ENCODE assay signal across 8 mouse cellular contexts in the genomic region with DNA sequence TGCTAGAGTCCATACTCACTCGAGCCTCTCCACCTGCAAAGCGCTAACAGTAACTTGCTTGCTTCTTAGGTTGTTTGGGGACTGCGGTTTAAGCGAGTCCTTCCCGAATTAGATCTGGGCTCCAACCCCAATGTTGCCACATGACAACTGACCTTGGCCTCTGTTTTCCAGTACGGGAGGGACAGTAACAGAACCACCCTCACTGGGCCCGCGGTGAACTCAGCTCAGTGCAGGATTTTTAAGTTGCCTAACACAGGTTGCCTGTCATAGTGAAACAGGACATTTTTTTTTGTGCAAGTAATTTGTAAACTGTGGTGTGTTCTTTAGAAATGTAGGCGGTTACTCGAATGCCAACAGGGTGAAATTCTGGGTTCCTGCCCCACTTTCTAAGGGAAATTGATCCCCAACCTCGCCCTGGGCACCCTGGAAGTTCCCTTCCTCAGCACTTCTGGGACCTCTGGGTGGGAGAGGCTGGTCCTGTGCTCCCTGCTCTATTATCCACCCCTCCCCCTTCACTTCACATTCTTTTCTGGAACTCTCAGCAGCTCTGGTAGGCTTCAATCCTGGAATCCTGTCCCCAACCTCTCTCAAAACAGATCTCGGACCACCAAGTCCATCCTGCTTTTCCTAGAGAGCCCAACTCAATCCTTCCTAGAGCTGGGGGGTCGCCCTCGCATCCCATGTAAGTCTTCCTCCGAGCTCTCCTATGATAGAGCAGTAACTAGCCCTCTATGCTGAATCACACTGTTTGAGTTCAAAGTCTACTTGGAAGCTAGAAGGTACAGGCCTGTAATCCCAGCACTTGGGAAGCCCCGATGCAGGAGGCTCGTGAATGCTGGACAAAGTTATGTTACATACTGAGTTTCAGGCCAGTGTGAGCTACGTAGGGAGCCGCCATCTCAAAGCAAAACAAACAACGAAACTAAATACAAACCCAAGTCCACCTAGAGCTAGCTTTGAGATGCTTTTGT. TPM values are rescaled to one million over a fixed set of nuclear protein-coding genes. Genes with fewer than 3 reads are reported as not detected.
DNase-seq lines count a peak whose midpoint lies in the region; ATAC-seq and TF ChIP-seq lines count a peak whose summit lies in the region.

No protein-coding gene starts in this region.

- intact Hi-C loops in left cerebral cortex, postnatal 10 days (cut with DNase I) = no loop called here

- no peak overlapping the region for H3K9ac ChIP-seq in intestine, postnatal 0 days (ENCODE audit: low read depth, low read length)

- H3K27ac ChIP-seq in intestine, postnatal 0 days (ENCODE audit: low read depth, low read length) = peak overlapping the region; percentile 71

- H3K4me1 ChIP-seq in intestine, postnatal 0 days (replicated peaks; ENCODE audit: control insufficient read depth, insufficient read depth, low read length) = peaks cover 6% of the 10 kb centered on the region; the same call in 1 of the 2 replicates

- H3K9me3 ChIP-seq in intestine, postnatal 0 days (ENCODE audit: control insufficient read depth) = no peaks in the 10 kb centered on the region

- no peaks in the 10 kb centered on the region for H3K36me3 ChIP-seq in intestine, postnatal 0 days (ENCODE audit: control insufficient read depth, insufficient read depth)

- WGBS in intestine, postnatal 0 days = 43% methylated on average over 20 of the region's 20 CpGs

- peak; percentile 54 for ATAC-seq in intestine, postnatal 0 days

- no peak for TF ChIP-seq CTCF in intestine, postnatal 0 days (IDR thresholded peaks at IDR 0.05; ENCODE audit: low read depth)

- peak; percentile 37 to 67 for DNase-seq in spleen, postnatal 10 days (ENCODE audit: low spot score in 2 of 2)
- no peak for DNase-seq in spleen, postnatal 36 days (ENCODE audit: low spot score in 2 of 2)
- peak; percentile 52 to 64 for DNase-seq in gastrocnemius, adult 8-10 months (ENCODE audit: low spot score in 2 of 2)
- peak; percentile 27 for DNase-seq in lung, postnatal 10 days
- no peak for DNase-seq in natural killer cell, adult 2 months (ENCODE audit: low spot score in 2 of 2)
- no peak for DNase-seq in cerebellum, postnatal 10 days
- DNase-seq in left cerebral cortex, postnatal 10 days (ENCODE audit: extremely low spot score in 1 of 2, low spot score in 2 of 2) = no peak

- H3K4me2 ChIP-seq in intestine, postnatal 0 days (replicated peaks; ENCODE audit: low read depth) = peak overlapping the region; percentile 84

- no peak overlapping the region for H3K4me3 ChIP-seq in intestine, postnatal 0 days (ENCODE audit: low read depth, low read length)

- H3K27me3 ChIP-seq in intestine, postnatal 0 days (replicated peaks; ENCODE audit: control insufficient read depth, insufficient read depth, low read length) = no peaks in the 10 kb centered on the region

RNA-seq across cellular contexts. Expression of gene Wdr26, which starts 46.1 kb away (rescaled TPM):
- total RNA-seq in gastrocnemius, adult 8-10 months (2022) = 100 to 1,000 TPM in 1 of 4 experiments, 10 to 100 TPM in 3; 91.5 to 100 (median 92.8) TPM
- polyA plus RNA-seq in intestine, postnatal 0 days (2015; fragmentation: Nextera tagmentation; extraction: Ambion mirVana) = 29.3 and 32.8 TPM in 2 replicates
- total RNA-seq in left cerebral cortex, postnatal 10 days (2021) = 100 to 1,000 TPM; 126 to 131 TPM

Comparison
In these comparisons a context has a peak if more than half of its experiments do, and no peak if none do; other contexts are left out.
1. DNase-seq: peak in spleen, postnatal 10 days (2 of 2), gastrocnemius, adult 8-10 months (2 of 2) and lung, postnatal 10 days (single experiment); none in spleen, postnatal 36 days (0 of 2), natural killer cell, adult 2 months (0 of 2), cerebellum, postnatal 10 days (0 of 2) and left cerebral cortex, postnatal 10 days (0 of 2).